Mouse (Mus musculus) E14TG2a.4 (cell line): ENCODE data around the gene Mllt6.
A peak's percentile ranks its signal among the peaks of the same experiment; 100 is the strongest.

ENCODE experiments used
- H3K27me3 ChIP-seq: 2 replicates; pipeline ENCODE4 v1.6.1; 2014; ENCODE audit warnings: low read length, control low read depth; ENCODE audit not compliant: insufficient read depth
- H3K36me3 ChIP-seq: 2 replicates; pipeline ENCODE4 v1.6.1; 2014; ENCODE audit warnings: low read length, control low read depth; ENCODE audit not compliant: insufficient read depth
- H3K4me1 ChIP-seq: replicated peaks from 2 replicates; pipeline ENCODE4 v1.6.1; 2014; ENCODE audit warnings: low read depth, low read length, control low read depth
- H3K4me3 ChIP-seq: replicated peaks from 2 replicates; pipeline ENCODE4 v1.5.1; 2014; ENCODE audit warnings: mild to moderate bottlenecking, low read length
- H3K9me3 ChIP-seq: 2 replicates; pipeline ENCODE4 v1.6.1; 2014; ENCODE audit warnings: low read length, control low read depth
- CTCF ChIP-seq: conservative IDR thresholded peaks from 2 replicates; pipeline ENCODE4 v1.5.1; 2014; ENCODE audit warnings: low read length
- NANOG ChIP-seq: IDR thresholded peaks from 2 replicates; pipeline ENCODE4 v1.6.1; 2014; ENCODE audit warnings: borderline replicate concordance, low read length, mixed read lengths
- POU5F1 ChIP-seq: IDR thresholded peaks from 2 replicates; pipeline ENCODE4 v1.6.1; 2014; ENCODE audit warnings: low read length, borderline replicate concordance

Gene Mllt6

DNA sequence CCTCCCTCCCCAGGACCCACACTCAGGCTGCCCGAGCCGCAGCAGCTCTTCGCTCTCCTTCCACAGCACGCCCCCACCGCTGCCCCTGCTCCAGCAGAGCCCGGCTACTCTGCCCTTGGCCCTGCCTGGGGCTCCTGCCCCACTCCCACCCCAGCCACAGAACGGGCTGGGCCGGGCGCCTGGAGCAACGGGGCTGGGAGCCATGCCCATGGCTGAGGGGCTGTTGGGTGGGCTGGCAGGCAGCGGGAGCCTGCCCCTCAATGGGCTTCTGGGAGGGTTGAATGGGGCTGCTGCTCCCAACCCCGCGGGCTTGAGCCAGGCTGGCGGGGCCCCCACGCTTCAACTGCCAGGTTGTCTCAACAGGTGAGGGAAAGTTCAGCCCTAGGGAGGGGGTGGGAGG, 15.1 kb downstream of the Mllt6 start:
- H3K4me3 ChIP-seq, result peak overlapping the region; percentile 90
- H3K9me3 ChIP-seq, result no peaks in the 10 kb centered on the region
- no peak for TF ChIP-seq NANOG
- no peak for TF ChIP-seq CTCF
- TF ChIP-seq POU5F1, result no peak
- peaks cover 100% of the 10 kb centered on the region for H3K36me3 ChIP-seq
- no peaks in the 10 kb centered on the region for H3K27me3 ChIP-seq
- H3K4me1 ChIP-seq, result peaks cover 99% of the 10 kb centered on the region

DNA sequence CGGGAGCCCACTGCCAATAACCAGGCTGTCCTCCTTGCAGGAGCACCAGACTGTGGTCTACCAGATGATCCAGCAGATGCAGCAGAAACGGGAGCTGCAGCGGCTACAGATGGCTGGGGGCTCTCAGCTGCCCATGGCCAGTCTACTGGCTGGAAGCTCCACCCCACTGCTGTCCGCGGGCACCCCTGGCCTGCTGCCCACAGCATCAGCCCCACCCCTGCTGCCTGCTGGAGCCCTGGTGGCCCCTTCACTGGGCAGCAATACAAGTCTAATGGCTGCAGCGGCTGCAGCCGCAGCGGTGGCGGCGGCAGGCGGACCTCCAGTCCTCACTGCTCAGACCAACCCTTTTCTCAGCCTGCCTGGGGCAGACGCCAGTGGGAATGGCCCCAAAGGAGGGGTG, 17.2 kb downstream of the Mllt6 start:
- TF ChIP-seq NANOG (no peak), POU5F1 (no peak), CTCF (no peak)
- Histone ChIP-seq H3K27me3 (no peaks in the 10 kb centered on the region), H3K4me1 (peaks cover 99% of the 10 kb centered on the region), H3K9me3 (no peaks in the 10 kb centered on the region), H3K4me3 (peak overlapping the region; percentile 60), H3K36me3 (peaks cover 98% of the 10 kb centered on the region)

DNA sequence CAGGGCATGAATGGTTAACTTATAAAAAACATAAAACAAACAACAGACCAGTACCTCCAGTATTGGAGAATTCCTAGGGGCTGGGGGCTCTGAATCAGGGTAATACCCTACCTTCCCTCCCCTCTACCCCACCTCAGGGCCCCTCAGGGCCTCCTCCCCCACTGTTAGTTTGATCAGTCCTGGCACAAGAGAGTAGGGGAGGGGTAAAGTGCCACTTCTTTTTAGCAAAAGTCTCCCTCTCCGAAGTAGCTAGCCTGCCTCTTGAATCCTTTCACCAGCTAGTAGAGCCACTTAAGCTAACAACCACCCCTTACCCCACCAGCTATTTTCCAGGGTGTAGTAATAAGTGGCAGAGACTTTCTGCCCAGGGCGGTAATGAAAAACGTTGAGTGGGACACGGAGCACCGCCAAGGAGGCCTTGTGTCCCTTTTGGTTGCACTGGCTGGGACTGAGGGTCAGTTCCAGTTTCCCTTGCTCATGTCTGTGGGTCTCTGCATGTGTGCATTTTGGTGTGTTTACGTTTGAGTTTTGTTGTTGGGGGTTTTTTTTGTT, 19.4 kb downstream of the Mllt6 start:
- Histone ChIP-seq H3K36me3 (peaks cover 89% of the 10 kb centered on the region), H3K4me1 (peaks cover 94% of the 10 kb centered on the region), H3K4me3 (peak overlapping the region; percentile 53), H3K9me3 (no peaks in the 10 kb centered on the region), H3K27me3 (no peaks in the 10 kb centered on the region)
- TF ChIP-seq CTCF (no peak), POU5F1 (no peak), NANOG (no peak)

DNA sequence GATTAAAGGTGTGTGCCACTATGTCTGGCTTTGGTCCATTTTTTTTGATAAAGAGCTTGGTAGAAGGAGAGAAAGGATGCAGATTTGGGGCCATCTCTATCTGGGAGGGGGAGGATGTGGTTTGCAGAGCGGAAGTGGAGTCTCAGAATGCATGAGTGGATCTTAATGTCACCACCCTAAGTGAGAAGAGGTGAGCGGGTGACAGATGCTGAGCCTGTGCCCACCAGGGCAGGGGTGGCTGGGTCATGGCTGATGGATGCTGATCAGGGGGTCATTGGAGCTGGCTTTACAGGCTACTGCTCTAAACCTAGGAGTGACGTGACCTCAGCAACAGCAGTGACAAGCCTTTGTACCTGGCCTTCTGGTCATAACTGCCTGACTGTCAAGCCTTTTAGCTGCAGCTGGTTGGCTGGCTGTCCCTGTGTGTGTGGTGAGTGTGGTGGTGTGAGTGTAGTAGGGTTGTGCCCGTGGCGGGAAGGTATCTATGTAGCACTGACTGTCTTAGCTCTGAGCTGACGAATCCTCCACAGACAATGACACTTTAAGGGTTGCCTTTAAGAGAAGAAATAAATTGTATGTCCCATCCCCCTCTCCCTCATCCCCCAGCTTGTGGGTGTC, 21.0 kb downstream of the Mllt6 start:
- Histone ChIP-seq H3K27me3 (no peaks in the 10 kb centered on the region), H3K36me3 (peaks cover 89% of the 10 kb centered on the region), H3K9me3 (no peaks in the 10 kb centered on the region), H3K4me1 (peaks cover 93% of the 10 kb centered on the region), H3K4me3 (peak overlapping the region; percentile 72)
- TF ChIP-seq POU5F1 (no peak), NANOG (no peak), CTCF (no peak)

DNA sequence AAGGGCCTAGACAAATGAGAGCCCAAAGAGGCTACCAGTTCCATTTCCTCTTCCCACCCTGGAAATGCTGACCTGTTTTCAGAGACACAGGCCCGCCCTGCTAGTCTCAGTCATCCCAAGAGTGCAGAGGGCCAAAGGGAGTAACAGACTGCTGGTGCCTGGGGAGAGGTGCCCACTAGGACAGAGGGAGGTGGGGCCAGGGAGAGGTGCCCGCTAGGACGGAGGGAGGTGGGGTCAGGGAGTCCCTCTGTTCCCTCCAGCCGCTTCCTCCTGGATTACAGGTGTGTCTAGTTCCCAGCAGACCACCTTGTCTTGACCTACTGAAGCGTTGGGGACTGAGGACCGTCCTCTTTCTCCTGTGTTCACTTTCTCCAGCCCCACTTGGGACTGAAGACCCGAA, 21.6 kb downstream of the Mllt6 start:
- no peaks in the 10 kb centered on the region for H3K9me3 ChIP-seq
- peaks cover 92% of the 10 kb centered on the region for H3K4me1 ChIP-seq
- TF ChIP-seq CTCF, result no peak
- TF ChIP-seq POU5F1, result no peak
- no peak for TF ChIP-seq NANOG
- H3K36me3 ChIP-seq, result peaks cover 89% of the 10 kb centered on the region
- no peaks in the 10 kb centered on the region for H3K27me3 ChIP-seq
- H3K4me3 ChIP-seq, result peak overlapping the region; percentile 72

DNA sequence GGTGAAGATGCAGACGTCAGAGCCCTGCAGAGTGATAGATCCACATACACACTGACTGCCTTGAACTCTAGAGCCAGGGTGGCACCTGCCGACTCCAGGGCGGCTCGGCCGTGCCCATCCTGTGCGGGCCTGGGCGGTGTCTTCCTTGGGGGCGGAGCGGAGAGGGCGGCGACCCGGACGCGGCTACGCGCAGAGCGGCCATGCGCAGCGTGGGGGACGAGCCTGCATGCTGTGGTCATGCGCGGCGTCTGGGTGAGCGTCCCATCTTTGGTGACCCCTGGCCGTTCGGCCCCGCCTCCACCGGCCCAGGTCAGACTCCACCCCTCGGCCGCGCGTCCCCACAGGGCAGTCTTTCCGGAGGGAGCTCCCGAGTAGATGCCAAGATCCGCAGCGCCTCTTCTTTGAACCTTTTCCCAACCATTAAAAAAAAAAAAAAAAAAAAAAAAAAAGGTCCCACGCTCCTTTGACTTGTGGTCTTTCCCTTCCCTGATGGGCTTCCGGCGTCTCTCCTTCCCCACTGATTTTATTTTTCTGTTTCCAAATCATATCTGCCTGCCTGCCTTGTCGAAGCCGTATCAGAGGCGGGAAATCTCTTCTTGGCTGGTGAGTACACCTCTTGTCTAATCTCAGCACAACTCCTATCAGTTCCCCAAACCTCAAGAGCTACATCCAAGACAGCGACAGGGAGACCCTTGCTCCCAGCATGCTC, 22.6 kb downstream of the Mllt6 start, which contains the start of gene Cisd3:
Gene Cisd3, plus strand, starts transcription at position 214 of the 709 bp plus-strand sequence.
- Histone ChIP-seq H3K4me3 (peak within 1 kb of the TSS; percentile 72), H3K27me3 (no peaks in the 10 kb centered on the region), H3K9me3 (no peaks in the 10 kb centered on the region), H3K4me1 (peaks cover 92% of the 10 kb centered on the region), H3K36me3 (peaks cover 89% of the 10 kb centered on the region)
- TF ChIP-seq NANOG, result no peak
- no peak for TF ChIP-seq CTCF
- TF ChIP-seq POU5F1, result no peak

DNA sequence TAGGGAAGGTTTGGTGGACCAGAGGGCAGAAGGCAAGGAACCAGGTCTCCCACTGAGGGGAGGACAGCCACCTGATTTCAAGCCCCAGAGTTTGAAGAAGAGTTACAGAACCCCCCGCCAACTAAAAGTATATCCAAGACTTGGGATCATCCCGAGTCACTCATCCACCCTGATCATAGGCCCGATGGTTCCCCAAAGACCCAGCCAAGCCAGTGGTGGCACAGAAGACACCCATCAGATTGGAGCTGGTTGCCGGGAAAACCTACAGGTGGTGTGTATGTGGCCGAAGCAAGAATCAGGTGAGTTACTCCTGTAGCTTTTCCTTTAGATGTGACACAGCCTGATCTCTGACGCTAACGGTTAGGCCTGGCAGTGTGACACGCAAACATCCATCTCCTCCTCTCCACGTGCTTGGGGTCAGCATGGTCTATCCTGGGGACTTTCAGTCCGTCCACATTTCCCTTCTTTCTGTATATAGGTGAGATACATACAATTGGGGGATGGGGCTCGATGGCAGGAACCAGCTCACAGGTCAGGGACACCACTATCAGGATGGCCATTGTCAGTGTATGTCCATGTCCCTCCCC, 23.2 kb downstream of the Mllt6 start:
- Histone ChIP-seq H3K27me3 (no peaks in the 10 kb centered on the region), H3K4me3 (peak overlapping the region; percentile 72), H3K4me1 (peaks cover 93% of the 10 kb centered on the region), H3K36me3 (peaks cover 89% of the 10 kb centered on the region), H3K9me3 (no peaks in the 10 kb centered on the region)
- TF ChIP-seq CTCF (no peak), NANOG (no peak), POU5F1 (no peak)

DNA sequence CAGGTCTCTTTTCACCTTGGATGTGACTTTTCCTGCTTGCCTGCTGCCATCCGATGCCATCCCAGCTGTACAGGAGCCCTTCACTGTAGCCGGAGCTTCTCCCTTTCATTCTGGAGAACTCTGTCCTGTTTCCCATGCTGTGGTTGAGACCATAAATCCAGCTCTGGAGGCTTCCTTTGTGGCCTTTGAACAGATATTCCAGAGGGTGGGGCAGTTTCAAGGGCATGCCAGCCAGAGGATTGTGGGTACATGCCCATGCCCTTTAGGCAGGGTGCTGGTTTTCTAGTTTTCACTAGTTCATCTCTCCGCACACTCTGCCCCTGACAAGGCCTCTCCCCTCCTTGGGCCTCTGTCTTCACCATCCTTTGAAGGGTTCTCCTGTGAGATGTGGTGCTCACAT, 23.8 kb downstream of the Mllt6 start:
- no peaks in the 10 kb centered on the region for H3K9me3 ChIP-seq

More for the DNA sequence above, 23.8 kb downstream of the Mllt6 start:
- Histone ChIP-seq H3K27me3 (no peaks in the 10 kb centered on the region), H3K36me3 (peaks cover 89% of the 10 kb centered on the region), H3K4me1 (peaks cover 93% of the 10 kb centered on the region), H3K4me3 (peak overlapping the region; percentile 72)
- TF ChIP-seq CTCF, result no peak
- no peak for TF ChIP-seq POU5F1
- TF ChIP-seq NANOG, result no peak
